Mouse (Mus musculus) yolk sac, embryonic 10.5 days (tissue): Measurements from ENCODE around the gene H2-Q10.

Source experiments
- DNase-seq: peaks from one replicate; pipeline ENCODE4 v3.0.0-alpha.2; 2017; ENCODE audit warnings: low spot score

H2-Q10 gene

DNA sequence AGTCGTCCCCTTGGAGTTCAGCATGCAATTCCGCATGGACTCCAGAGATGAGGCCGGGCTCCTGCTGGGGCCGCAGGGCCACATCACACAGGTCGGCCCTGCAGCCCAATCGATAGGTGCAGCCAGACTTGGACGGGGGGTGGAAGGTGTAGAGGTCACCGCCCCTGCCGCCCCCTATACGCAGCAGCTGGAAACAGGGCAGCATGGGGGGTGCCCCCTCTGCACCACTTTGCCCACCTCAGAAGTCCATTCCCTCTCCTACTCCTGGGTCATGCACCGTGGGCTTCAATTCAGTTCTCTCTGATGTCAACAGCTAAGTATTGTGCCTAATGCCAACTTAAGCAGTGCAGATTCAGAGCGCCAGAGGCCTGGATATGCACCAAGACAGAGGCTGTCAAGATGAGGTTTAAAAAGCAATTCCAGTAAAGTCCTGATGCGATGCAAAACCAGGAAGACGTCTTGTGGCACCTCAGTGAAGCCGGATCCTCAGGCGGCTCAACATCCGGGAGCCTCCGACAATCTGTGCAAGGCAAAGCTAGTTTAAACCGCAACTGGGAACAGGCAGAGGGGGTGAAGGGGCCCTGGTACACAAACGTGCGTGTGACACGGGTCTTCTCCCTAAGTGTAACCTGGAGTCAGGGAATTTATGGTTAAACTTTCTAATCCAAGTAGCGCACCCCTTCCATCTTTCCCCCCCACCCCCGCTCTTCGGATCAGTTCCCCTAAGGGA lies 46.2 kb downstream of the H2-Q10 start:
- DNase-seq: peak; percentile 7

GRCm38 (mm10) chr17:35516652-35517500 lies 47.0 kb downstream of the H2-Q10 start, which contains the start of the genes Tcf19 and Cchcr1:
Gene Tcf19, minus strand, starts transcription at chr17:35516824.
Gene Cchcr1, plus strand, starts transcription at chr17:35517100.
- DNase-seq: peak; percentile 99

GRCm38 (mm10) chr17:35517526-35517925 lies 47.6 kb downstream of the H2-Q10 start:
- DNase-seq: no peak
